Comparison of ENCODE assay signal across 9 mouse cellular contexts in the genomic region with DNA sequence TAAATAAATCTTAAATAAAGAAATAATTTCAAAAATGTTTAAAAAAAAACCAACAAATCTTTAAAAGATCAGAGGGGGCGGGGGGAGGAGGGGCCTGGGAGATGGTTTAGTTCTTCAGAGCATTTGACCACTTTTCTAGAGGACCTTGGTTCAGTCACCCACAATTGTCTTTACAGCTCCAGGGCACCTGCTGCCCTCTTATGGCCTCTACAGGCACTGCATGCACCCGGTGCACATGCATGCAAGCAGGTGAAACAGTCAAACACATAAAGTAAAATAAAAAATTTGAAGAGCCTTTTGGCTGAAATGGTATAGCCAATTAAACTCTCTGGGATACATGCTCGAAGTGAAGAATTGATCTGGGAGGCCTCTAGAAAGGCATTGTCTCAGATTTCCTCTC.
DNase-seq lines count a peak whose midpoint lies in the region; ATAC-seq and TF ChIP-seq lines count a peak whose summit lies in the region.
"Had no signal": no experiment of that assay in that cellular context is flagged by ENCODE, and none has a peak within 500 bp of the region (broad histone marks: within the 10 kb centered on the region; RNA-seq: fewer than 3 reads in every experiment).

No protein-coding gene starts in this region.

- no peaks in the 10 kb centered on the region for H3K9me3 ChIP-seq in heart, embryonic 10.5 days
- H3K9me3 ChIP-seq in midbrain, embryonic 16.5 days (replicated peaks; ENCODE audit: control insufficient read depth, low read length, poor library complexity, severe bottlenecking), result no peaks in the 10 kb centered on the region
- H3K9me3 ChIP-seq: embryonic facial prominence, embryonic 15.5 days had no signal

- no peak for ATAC-seq in erythroblast, adult 5-6 weeks (replicated peaks; ENCODE audit: low FRiP score, poor library complexity, severe bottlenecking)
- no peak for ATAC-seq in midbrain, embryonic 16.5 days

- intact Hi-C loops in heart, postnatal 25 days (cut with DNase I), result no loop called here

- H3K36me3 ChIP-seq in heart, embryonic 10.5 days, result no peaks in the 10 kb centered on the region
- H3K36me3 ChIP-seq in testis, adult 2 months (ENCODE audit: control insufficient read depth, insufficient read depth, low read length), result no peaks in the 10 kb centered on the region
- H3K36me3 ChIP-seq in midbrain, embryonic 16.5 days (ENCODE audit: control insufficient read depth, insufficient read depth, low read length), result no peaks in the 10 kb centered on the region
- H3K36me3 ChIP-seq: embryonic facial prominence, embryonic 15.5 days had no signal

- 88% methylated on average over 3 of the region's 3 CpGs for WGBS in heart, embryonic 10.5 days
- WGBS in midbrain, embryonic 16.5 days, result 92% methylated on average over 3 of the region's 3 CpGs

- peaks cover 17% of the 10 kb centered on the region; the same call in 1 of the 2 replicates for H3K27me3 ChIP-seq in heart, embryonic 10.5 days (ENCODE audit: insufficient read depth, poor library complexity, severe bottlenecking)
- no peaks in the 10 kb centered on the region for H3K27me3 ChIP-seq in testis, adult 2 months (ENCODE audit: control insufficient read depth, insufficient read depth, low read length)
- H3K27me3 ChIP-seq in midbrain, embryonic 16.5 days (ENCODE audit: control insufficient read depth, insufficient read depth, low read depth, low read length), result peaks cover 6% of the 10 kb centered on the region; the same call in 1 of the 2 replicates

- H3K9ac ChIP-seq in midbrain, embryonic 16.5 days (ENCODE audit: low read depth, low read length), result no peak overlapping the region
- H3K9ac ChIP-seq: embryonic facial prominence, embryonic 15.5 days had no signal

- H3K4me2 ChIP-seq in midbrain, embryonic 16.5 days (ENCODE audit: low read length), result no peak overlapping the region
- H3K4me2 ChIP-seq: embryonic facial prominence, embryonic 15.5 days had no signal

- no peak overlapping the region for H3K27ac ChIP-seq in heart, embryonic 10.5 days
- H3K27ac ChIP-seq in testis, adult 2 months (ENCODE audit: control insufficient read depth, insufficient read depth, low read depth, low read length), result no peak overlapping the region
- no peak overlapping the region for H3K27ac ChIP-seq in midbrain, embryonic 16.5 days (ENCODE audit: low read length)
- H3K27ac ChIP-seq: embryonic facial prominence, embryonic 15.5 days had no signal

- H3K4me3 ChIP-seq in heart, embryonic 10.5 days, result no peak overlapping the region
- no peak overlapping the region for H3K4me3 ChIP-seq in testis, adult 2 months (ENCODE audit: control insufficient read depth, low read depth, low read length)
- H3K4me3 ChIP-seq in midbrain, embryonic 16.5 days (ENCODE audit: low read depth, low read length), result no peak overlapping the region
- H3K4me3 ChIP-seq: embryonic facial prominence, embryonic 15.5 days had no signal

- H3K4me1 ChIP-seq in heart, embryonic 10.5 days, result no peaks in the 10 kb centered on the region
- no peaks in the 10 kb centered on the region for H3K4me1 ChIP-seq in testis, adult 2 months (ENCODE audit: control insufficient read depth, insufficient read depth, low read length)
- no peaks in the 10 kb centered on the region for H3K4me1 ChIP-seq in midbrain, embryonic 16.5 days (ENCODE audit: control insufficient read depth, insufficient read depth, low read length)
- H3K4me1 ChIP-seq: embryonic facial prominence, embryonic 15.5 days had no signal

- TF ChIP-seq POLR2A in testis, adult 2 months (IDR thresholded peaks at IDR 0.05; ENCODE audit: control insufficient read depth, low read depth, low read length), result no peak

- TF ChIP-seq CTCF in testis, adult 2 months (IDR thresholded peaks at IDR 0.05; ENCODE audit: control insufficient read depth, insufficient read depth, insufficient replicate concordance, low read depth, low read length), result peak; percentile 55; the same call in 1 of the 2 replicates

- peak; percentile 15 for DNase-seq in heart, postnatal 4 days
- DNase-seq in heart, embryonic 10.5 days (ENCODE audit: low spot score), result no peak
- no peak for DNase-seq in testis, postnatal 10 days (ENCODE audit: low spot score)
- DNase-seq in kidney, postnatal 4 days, result peak; percentile 27 to 44
- DNase-seq in heart, postnatal 25 days (ENCODE audit: low spot score), result no peak

Comparison
In these comparisons a context has a peak if more than half of its experiments do, and no peak if none do; other contexts are left out.
1. DNase-seq: peak in heart, postnatal 4 days (single experiment) and kidney, postnatal 4 days (2 of 2); none in heart, embryonic 10.5 days (single experiment), testis, postnatal 10 days (single experiment) and heart, postnatal 25 days (single experiment).